Comparison of ENCODE assay signal across 35 mouse cellular contexts in genomic region chrX:37018150-37018654, GRCm38 (mm10). TPM values are rescaled to one million over a fixed set of nuclear protein-coding genes. Genes with fewer than 3 reads are reported as not detected.
"Had no signal": no experiment of that assay in that cellular context is flagged by ENCODE, and none has a peak within 500 bp of the region (broad histone marks: within the 10 kb centered on the region; RNA-seq: fewer than 3 reads in every experiment).

No protein-coding gene starts in this region.

- H3K36me3 ChIP-seq: embryonic facial prominence, embryonic 10.5 days; embryonic facial prominence, embryonic 12.5 days; embryonic facial prominence, embryonic 13.5 days; embryonic facial prominence, embryonic 15.5 days; forebrain, embryonic 10.5 days; forebrain, embryonic 12.5 days; forebrain, embryonic 15.5 days; heart, embryonic 10.5 days had no signal

- H3K27ac ChIP-seq: embryonic facial prominence, embryonic 10.5 days; embryonic facial prominence, embryonic 12.5 days; embryonic facial prominence, embryonic 13.5 days; embryonic facial prominence, embryonic 15.5 days; forebrain, embryonic 10.5 days; forebrain, embryonic 12.5 days; forebrain, embryonic 13.5 days; forebrain, embryonic 15.5 days; gastrocnemius, adult 2 months; heart, adult 2 months; heart, embryonic 10.5 days had no signal

- H3K4me3 ChIP-seq: embryonic facial prominence, embryonic 10.5 days; embryonic facial prominence, embryonic 12.5 days; embryonic facial prominence, embryonic 13.5 days; embryonic facial prominence, embryonic 15.5 days; erythroblast, embryonic 14.5 days; forebrain, embryonic 10.5 days; forebrain, embryonic 12.5 days; forebrain, embryonic 13.5 days; forebrain, embryonic 15.5 days; gastrocnemius, adult 2 months; heart, adult 2 months; heart, embryonic 10.5 days had no signal

- DNase-seq: cerebellum, adult 9-10 months; cerebellum, adult 9-11 months; cerebellum, postnatal 10 days; cerebellum, postnatal 14 days; cerebellum, postnatal 25 days; cerebellum, postnatal 36 days; embryo, embryonic 11 days; forebrain, postnatal 0 days; gastrocnemius, adult 2 months; gastrocnemius, postnatal 10 days; gastrocnemius, postnatal 14 days; gastrocnemius, postnatal 36 days; heart, adult 11 months; heart, adult 18-20 months; heart, adult 2 months had no signal

- H3K4me1 ChIP-seq: embryonic facial prominence, embryonic 10.5 days; embryonic facial prominence, embryonic 12.5 days; embryonic facial prominence, embryonic 13.5 days; embryonic facial prominence, embryonic 15.5 days; forebrain, embryonic 10.5 days; forebrain, embryonic 12.5 days; forebrain, embryonic 13.5 days; forebrain, embryonic 15.5 days; heart, embryonic 10.5 days had no signal

- ATAC-seq: forebrain, embryonic 13.5 days; forebrain, embryonic 14.5 days; forebrain, embryonic 15.5 days; forebrain, embryonic 16.5 days; forebrain, postnatal 0 days had no signal

- H3K9me3 ChIP-seq: embryonic facial prominence, embryonic 10.5 days; embryonic facial prominence, embryonic 12.5 days; embryonic facial prominence, embryonic 13.5 days; embryonic facial prominence, embryonic 15.5 days; forebrain, embryonic 10.5 days; forebrain, embryonic 12.5 days; forebrain, embryonic 13.5 days; forebrain, embryonic 15.5 days; heart, embryonic 10.5 days had no signal

- H3K9ac ChIP-seq: embryonic facial prominence, embryonic 12.5 days; embryonic facial prominence, embryonic 13.5 days; embryonic facial prominence, embryonic 15.5 days; forebrain, embryonic 12.5 days; forebrain, embryonic 13.5 days; forebrain, embryonic 15.5 days; forebrain, postnatal 0 days had no signal

- H3K27me3 ChIP-seq: embryonic facial prominence, embryonic 12.5 days; embryonic facial prominence, embryonic 13.5 days; embryonic facial prominence, embryonic 15.5 days; forebrain, embryonic 12.5 days; forebrain, embryonic 13.5 days; forebrain, embryonic 15.5 days had no signal

- H3K4me2 ChIP-seq: embryonic facial prominence, embryonic 12.5 days; embryonic facial prominence, embryonic 13.5 days; embryonic facial prominence, embryonic 15.5 days; forebrain, embryonic 12.5 days; forebrain, embryonic 13.5 days; forebrain, embryonic 15.5 days had no signal

RNA-seq across cellular contexts. Expression of gene Sowahd, which starts 30.4 kb away (rescaled TPM):
- total RNA-seq: common myeloid progenitor, adult 5-6 weeks; forebrain, postnatal 0 days; gastrocnemius, adult 18-20 months; gastrocnemius, adult 2 months; gastrocnemius, adult 8-10 months; gastrocnemius, postnatal 10 days; gastrocnemius, postnatal 14 days; gastrocnemius, postnatal 36 days; heart, adult 18-20 months; heart, adult 2 months; heart, adult 8-10 months had no signal
- polyA plus RNA-seq: cortical plate, adult 2 months; embryonic facial prominence, embryonic 10.5 days; embryonic facial prominence, embryonic 11.5 days; embryonic facial prominence, embryonic 12.5 days; embryonic facial prominence, embryonic 13.5 days; embryonic facial prominence, embryonic 15.5 days; erythroblast, embryonic 14.5 days; forebrain, embryonic 10.5 days; forebrain, embryonic 11.5 days; forebrain, embryonic 12.5 days; forebrain, embryonic 13.5 days; forebrain, embryonic 14.5 days; forebrain, embryonic 15.5 days; forebrain, embryonic 16.5 days; gonadal fat pad, adult 2 months; heart, adult 2 months had no signal
